Mouse (Mus musculus) heart, embryonic 12.5 days (tissue): ENCODE measurements around the gene Sez6. TPM values are rescaled to one million over a fixed set of nuclear protein-coding genes. Genes with fewer than 3 reads are reported as not detected.

ENCODE experiments used
- polyA plus RNA-seq: library from polyadenylated mRNA; unstranded; fragments of >200 nt; fragmentation: Nextera tagmentation; extraction: Ambion mirVana; gene quantifications from 2 replicates; pipeline ENCODE4 v1.2.1, GENCODE M21; 2016

The Sez6 gene
- polyA plus RNA-seq, 1 experiment from 2014 or later = 0.18 TPM

Other genes with a start within 250 kb of the Sez6 start
- gene Nufip2, start 244.6 kb upstream of the Sez6 start, polyA plus RNA-seq = 4.4 and 4.9 TPM in 2 replicates
- gene Cryba1, start 205.5 kb upstream of the Sez6 start, polyA plus RNA-seq = 0.51 TPM in 1 of 2 replicates, not detected in the other
- 154 and 164 TPM in 2 replicates for gene Myo18a, start 167.6 kb upstream of the Sez6 start, polyA plus RNA-seq
- 1.2 and 1.5 TPM in 2 replicates for gene Gm10277, start 143.1 kb upstream of the Sez6 start, polyA plus RNA-seq
- gene Pipox, start 36.7 kb upstream of the Sez6 start, polyA plus RNA-seq = 2.3 and 3.1 TPM in 2 replicates
- gene Phf12, start 52.0 kb downstream of the Sez6 start, polyA plus RNA-seq = 17.0 and 17.7 TPM in 2 replicates
- 15.3 and 15.8 TPM in 2 replicates for gene Dhrs13, start 101.5 kb downstream of the Sez6 start, polyA plus RNA-seq
- 71.7 and 73.4 TPM in 2 replicates for gene Flot2, start 107.1 kb downstream of the Sez6 start, polyA plus RNA-seq
- 22.6 and 23.7 TPM in 2 replicates for gene Eral1, start 149.6 kb downstream of the Sez6 start, polyA plus RNA-seq
- 22.6 and 23.3 TPM in 2 replicates for gene Fam222b, start 163.9 kb downstream of the Sez6 start, polyA plus RNA-seq
- gene Traf4, start 234.8 kb downstream of the Sez6 start, polyA plus RNA-seq = 51.8 and 52.5 TPM in 2 replicates
- gene Nek8, start 245.9 kb downstream of the Sez6 start, polyA plus RNA-seq = 12.1 and 16.5 TPM in 2 replicates
- 11.7 and 14.2 TPM in 2 replicates for gene Tlcd1, start 245.9 kb downstream of the Sez6 start, polyA plus RNA-seq